Mouse (Mus musculus) right cerebral cortex, adult 2 months (tissue): ENCODE measurements at regions not wholly inside any gene's neighbourhood (a gene's known extent, or its start where the extent isn't known, plus 50 kb on each side); places are given as distances from the start of the nearest gene placed in this dataset.

Experiments
- DNase-seq, 2 experiments: peaks; one replicate each; pipeline ENCODE4 v3.0.0; 2021 to 2022; ENCODE audit warnings: low spot score in 2 of 2

DNA sequence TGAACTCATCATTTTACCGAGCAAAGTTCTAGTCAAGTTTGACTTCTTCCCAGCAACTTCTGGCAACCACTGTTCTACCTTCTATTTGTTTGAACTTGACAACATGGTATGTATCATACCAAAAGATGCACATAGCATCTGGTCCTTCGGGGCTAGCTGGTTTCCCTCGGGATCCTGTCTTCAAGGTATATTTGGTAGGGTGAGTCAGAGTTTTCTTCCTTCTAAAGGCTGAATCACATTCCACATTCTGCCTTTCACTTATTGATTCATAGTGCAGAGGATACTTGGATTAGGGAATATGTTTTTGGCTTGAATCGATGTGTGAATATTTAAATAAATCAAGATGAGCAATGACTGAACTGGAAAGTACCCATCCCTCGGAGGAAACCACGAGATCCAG is 789.9 kb downstream of the Nr2f2 start:
- no peak for DNase-seq

GRCm38 (mm10) chr7:69573730-69574129 is 792.8 kb downstream of the Nr2f2 start:
- DNase-seq, result peak; percentile 7 to 10

DNA sequence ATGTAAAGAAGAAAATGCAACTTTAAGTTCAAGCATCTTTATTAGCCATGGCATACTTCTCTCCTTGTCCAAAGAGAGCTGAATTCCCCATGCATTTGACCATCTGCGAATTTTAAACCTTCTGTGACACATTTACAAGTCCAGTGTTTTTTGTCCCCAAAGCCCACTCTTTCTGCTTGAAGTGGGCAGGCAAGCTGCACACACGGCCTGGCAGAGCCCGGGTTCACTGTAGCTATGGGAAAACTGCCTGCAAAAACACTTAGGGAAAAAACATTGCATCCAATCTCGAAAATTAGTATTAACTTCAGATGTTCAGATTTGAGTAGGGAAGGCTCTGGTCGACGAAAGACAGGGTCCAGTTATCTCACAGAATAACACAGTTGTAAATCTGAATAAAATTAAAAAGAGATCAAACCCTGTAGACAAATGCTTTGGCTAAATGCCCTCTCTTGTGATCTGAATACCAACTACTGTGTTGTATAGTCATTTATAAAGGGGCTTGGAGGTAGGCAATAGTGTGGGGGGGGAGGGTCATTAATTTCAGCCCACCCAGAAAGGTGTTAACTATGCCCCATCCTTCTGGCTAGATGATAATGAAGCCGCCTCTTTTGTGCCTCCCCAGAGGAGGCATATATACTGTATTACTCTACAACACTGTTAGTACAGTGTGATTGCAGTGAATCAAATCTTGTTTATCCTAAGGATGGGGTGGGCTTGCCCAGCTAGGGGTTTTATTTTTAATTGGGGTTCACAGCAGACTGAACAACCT is 793.7 kb downstream of the Nr2f2 start:
- no peak for DNase-seq

- DNase-seq, result no peak
These were observed 799.6 kb downstream of the Nr2f2 start for GRCm38 (mm10) chr7:69566949-69567348.

GRCm38 (mm10) chr7:69564432-69564831 is 802.1 kb downstream of the Nr2f2 start:
- DNase-seq, result no peak

DNA sequence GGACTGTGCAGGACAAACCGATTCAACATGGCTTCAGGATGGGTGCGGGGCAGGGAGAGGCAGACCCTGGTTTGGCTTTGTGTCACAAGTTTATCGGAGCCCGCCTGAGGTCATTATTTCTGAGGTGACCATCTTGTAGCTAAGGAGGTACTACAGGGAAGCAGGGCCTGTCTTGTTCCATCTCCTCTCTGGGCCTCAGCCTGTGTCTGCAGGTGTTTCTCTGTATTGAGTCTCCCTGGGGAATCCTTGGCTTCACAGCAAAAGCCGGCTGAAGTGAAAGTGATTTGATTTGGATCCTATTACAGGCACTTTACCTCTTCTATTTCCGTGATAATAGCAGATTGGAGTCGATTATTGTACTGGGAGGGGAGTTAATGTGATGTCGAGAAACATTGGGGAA is 805.7 kb upstream of the Arrdc4 start:
- no peak for DNase-seq

- DNase-seq, result no peak
These were observed 804.9 kb upstream of the Arrdc4 start for GRCm38 (mm10) chr7:69553981-69554380.

DNA sequence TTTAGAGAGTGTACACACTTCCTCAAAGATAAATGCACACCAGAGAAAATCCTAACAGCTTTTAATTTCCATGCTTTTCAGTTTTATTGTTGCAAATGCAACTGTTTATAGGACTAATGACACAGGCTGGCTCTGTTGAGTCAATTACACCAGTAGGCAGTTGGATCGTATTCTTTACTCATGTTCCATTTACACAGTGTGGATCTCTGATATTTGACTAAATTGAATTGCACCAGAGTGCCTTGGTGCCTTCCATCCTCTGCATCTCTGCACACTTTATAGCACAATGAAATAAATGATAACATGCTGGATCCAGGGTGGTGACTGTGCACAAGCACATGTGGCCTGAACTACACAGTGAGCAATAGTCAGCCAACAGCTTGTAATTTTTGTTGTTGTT is 787.0 kb upstream of the Arrdc4 start:
- no peak for DNase-seq

DNA sequence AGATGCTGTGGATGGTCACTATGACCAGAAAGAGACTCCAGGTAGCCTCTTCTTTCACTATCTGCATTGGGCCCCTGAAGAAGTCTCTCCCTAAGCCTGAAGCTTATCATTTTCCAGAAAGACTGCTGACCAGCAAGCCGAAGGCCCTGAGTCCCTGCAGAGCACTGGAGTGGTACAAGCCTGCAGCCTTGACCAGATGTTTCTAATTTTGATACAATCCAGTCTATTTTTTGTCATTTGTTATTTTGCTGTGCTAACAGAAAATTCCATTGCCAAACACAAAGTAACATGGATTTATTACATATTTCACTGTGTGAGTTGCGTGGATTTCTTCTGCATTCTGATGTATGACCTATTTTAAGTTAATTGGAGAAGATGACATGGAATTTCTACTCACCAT is 764.9 kb upstream of the Arrdc4 start:
- no peak for DNase-seq

DNA sequence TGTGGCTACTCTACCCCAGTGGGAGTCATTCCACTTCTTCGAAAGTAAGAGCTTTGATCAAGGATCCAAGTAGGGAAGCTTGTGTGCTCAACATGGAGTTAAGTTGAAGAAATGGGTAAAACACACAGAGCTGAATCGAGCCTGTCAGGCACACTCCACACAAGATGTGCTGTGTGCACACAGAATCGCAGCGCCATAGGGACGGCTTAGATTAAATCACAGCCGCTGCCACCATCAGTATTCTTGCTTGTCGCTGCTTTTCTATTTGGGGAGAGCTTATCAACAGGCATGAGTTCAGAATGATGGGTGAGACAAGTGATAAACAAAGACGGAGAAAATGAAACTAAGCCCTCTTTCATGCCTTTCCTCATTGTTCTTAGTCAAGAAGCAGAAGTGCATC is 761.3 kb upstream of the Arrdc4 start:
- DNase-seq, result peak; percentile 10 to 18

DNA sequence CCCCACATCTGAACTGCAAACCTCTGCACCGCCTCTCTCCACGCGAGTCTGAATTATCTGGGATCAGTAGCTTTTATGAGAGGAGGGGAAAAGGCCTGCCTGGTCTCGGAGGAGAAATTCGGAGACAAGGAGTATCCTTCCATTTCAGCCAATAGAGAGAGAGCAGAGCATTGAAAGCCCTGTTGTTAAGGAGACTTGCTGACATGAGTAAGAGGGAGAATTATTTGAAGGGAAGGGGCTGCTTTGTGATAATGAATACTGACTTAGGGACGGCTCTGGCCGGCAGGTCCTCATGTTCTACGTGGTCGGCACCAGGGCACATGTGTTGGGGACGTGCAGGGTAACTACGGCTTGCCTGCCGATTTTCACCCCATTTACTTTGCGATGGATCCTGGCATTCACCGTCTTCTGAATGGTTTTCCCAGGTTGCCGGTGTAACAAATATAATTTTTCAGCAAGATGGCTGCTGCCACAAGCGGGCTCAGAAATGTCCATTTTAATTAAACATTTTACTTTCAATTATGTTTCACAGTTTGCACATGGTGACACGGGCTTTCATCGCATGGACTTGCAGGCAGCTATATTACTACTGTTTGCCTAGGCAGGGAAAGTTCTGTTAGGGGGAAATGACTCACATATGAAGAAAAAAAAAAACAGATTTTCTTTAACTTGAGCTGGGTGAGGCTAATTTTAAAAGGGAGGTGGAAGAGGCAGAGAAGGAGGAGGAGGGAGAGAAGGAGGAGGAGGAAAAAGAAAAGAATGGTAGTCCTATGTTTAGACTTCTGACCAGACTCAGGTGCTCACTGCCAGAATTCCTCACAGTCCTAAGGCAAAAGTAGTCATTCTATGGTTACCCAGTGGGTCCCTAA is 744.3 kb upstream of the Arrdc4 start:
- peak; percentile 8 to 18 for DNase-seq

DNA sequence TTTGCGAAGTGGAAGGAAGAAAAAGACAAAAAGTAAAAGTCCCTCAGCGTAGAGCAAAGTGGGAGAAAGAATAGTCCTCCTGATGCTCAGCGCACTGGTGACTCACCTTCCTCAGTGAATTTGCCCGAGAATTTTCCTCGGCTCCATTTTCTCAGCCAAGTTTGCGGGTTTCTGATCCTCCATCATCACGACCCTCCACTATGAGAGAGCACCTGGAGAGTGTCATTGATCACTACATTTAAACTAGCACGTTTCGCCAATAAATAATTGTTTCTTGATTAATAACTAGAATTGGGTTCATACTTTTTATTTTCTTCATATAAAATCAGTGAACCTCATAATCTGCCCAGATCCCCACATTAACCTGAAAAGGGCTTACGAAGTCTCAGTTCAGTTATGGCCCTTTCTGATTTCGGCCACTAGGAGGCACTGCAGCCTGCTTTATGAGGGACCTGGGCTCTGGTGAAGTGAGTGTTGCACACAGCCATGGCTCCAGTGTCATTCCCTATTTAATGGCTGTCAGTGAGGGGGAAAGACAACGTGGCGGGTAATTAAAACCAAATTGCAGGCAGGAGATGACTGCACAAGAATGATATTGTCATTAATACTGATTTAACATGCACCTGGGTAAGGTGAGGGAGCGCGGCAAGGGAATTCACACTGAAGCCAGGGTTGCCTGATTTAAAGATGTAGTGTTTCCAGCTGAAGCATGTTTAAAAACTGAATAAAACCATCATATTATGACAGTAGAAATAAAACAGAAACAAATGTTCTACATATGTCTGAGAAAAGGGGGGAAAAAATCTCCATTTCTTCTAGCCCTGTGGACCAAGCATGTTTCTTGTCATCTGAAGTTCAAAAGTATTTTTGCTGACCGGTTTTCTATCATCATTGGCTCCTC is 741.8 kb upstream of the Arrdc4 start:
- peak; percentile 79 to 88 for DNase-seq

GRCm38 (mm10) chr7:69488630-69489029 is 739.6 kb upstream of the Arrdc4 start:
- DNase-seq, result no peak

- DNase-seq, result peak in 1 of 2 experiments; percentile 5
These were observed 738.1 kb upstream of the Arrdc4 start for GRCm38 (mm10) chr7:69487111-69487510.

DNA sequence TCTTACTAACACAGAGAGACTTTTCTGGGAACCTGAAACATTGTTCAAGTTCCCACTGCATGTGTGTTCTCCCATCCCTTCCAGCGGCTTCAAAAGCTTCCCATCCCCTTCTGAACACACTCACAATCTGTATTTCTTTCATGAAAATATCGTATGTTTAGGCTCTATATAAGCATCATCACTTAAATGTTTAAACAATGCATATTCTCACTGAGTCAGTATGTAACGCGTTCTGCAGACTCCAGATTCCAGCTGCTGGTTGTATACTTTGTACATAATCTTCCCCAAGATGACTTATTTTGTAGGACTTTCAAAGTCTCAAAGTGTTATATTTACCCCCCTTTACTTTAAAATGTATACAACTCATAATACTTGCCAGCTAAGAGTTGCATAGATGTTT is 735.5 kb upstream of the Arrdc4 start:
- no peak for DNase-seq
